Mouse (Mus musculus) C2C12 (cell line): ENCODE data around the gene Myh11.

Experiments
- CTCF ChIP-seq: IDR thresholded peaks from one replicate; pipeline ENCODE4 v1.5.1; 2011; ENCODE audit not compliant: control insufficient read depth, insufficient read depth, insufficient read length
- MYOG ChIP-seq: IDR thresholded peaks from one replicate; pipeline ENCODE4 v1.6.1; 2011; ENCODE audit not compliant: control insufficient read depth, insufficient read length; ENCODE audit errors: extremely low read depth
- USF1 ChIP-seq: IDR thresholded peaks from one replicate; pipeline ENCODE4 v1.6.1; 2011; ENCODE audit warnings: low read depth, mild to moderate bottlenecking, control low read depth, moderate library complexity

GRCm38 (mm10) chr16:14215156-14215555, 76.0 kb downstream of the Myh11 start:
- no peak for TF ChIP-seq CTCF
- peak; percentile 37 for TF ChIP-seq USF1
- TF ChIP-seq MYOG = no peak
